In the genomic region with DNA sequence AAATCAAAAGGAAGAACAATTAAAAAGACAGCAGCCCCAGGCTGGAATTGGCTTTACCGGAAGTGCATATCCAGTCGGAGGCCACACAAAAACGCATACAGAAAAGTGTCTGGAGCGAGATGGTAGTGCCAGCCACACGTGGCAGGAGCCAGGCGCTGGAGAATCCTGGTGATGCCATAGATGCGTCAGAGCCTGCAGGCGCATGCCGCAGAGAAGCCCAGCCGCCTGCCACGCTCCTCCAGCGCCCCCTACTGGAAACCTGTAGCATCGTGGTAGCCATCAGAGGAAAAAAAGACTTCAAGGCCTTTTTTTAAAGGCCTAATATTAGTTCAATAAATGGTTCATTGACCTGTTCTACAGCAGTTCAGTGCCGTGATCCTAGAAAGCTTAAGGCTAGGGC, we compare ENCODE assay signal across 7 mouse cellular contexts. TPM values are rescaled to one million over a fixed set of nuclear protein-coding genes. Genes with fewer than 3 reads are reported as not detected.
A peak's percentile ranks its signal among the peaks of the same experiment; 100 is the strongest.
DNase-seq lines count a peak whose midpoint lies in the region; ATAC-seq and TF ChIP-seq lines count a peak whose summit lies in the region.

No protein-coding gene starts in this region.

- 10% methylated on average over 14 of the region's 14 CpGs for WGBS in midbrain, postnatal 0 days

- ATAC-seq in midbrain, postnatal 0 days (ENCODE audit: low FRiP score) = no peak; the same call in 1 of the 2 replicates

- H3K4me1 ChIP-seq in cortical plate, adult 2 months (ENCODE audit: control insufficient read depth, insufficient read depth, low read length) = peaks cover 5% of the 10 kb centered on the region; the same call in 1 of the 2 replicates
- no peaks in the 10 kb centered on the region for H3K4me1 ChIP-seq in midbrain, postnatal 0 days (ENCODE audit: insufficient read depth, low read length)

- intact Hi-C loops in left cerebral cortex, postnatal 4 days (cut with DNase I) = loop anchor here (10.0 kb wide), 2 partner anchors 58 to 122 kb away; a partner anchor contains a TSS

- no peak overlapping the region for H3K27ac ChIP-seq in cortical plate, adult 2 months (ENCODE audit: insufficient read depth, low read length)
- H3K27ac ChIP-seq in midbrain, postnatal 0 days (ENCODE audit: low read depth, low read length) = no peak overlapping the region

- H3K27me3 ChIP-seq in midbrain, postnatal 0 days (ENCODE audit: insufficient read depth, low read length) = no peaks in the 10 kb centered on the region

- H3K9me3 ChIP-seq in midbrain, postnatal 0 days (ENCODE audit: low read length) = no peaks in the 10 kb centered on the region

- H3K4me3 ChIP-seq in cortical plate, adult 2 months (ENCODE audit: insufficient read depth, low read length) = no peak overlapping the region
- H3K4me3 ChIP-seq in midbrain, postnatal 0 days (ENCODE audit: low read depth, low read length) = no peak overlapping the region

- H3K4me2 ChIP-seq in midbrain, postnatal 0 days (ENCODE audit: low read depth, low read length, poor library complexity, severe bottlenecking) = 0 out of 2 replicates have a peak overlapping the region, but pooled peaks have one; percentile 7

- TF ChIP-seq CTCF in cortical plate, adult 2 months (IDR thresholded peaks at IDR 0.05; ENCODE audit: extremely low read depth, insufficient read depth, low read length) = peak; percentile 81
- peak; percentile 92 for TF ChIP-seq CTCF in midbrain, postnatal 0 days (IDR thresholded peaks at IDR 0.05)

- DNase-seq in adrenal gland, adult (ENCODE audit: inconsistent age in 2 of 2, low spot score in 1 of 2) = peak; percentile 88 to 92
- DNase-seq in gastrocnemius, postnatal 10 days = peak; percentile 84
- peak; percentile 62 for DNase-seq in kidney, adult 18-20 months
- peak; percentile 82 for DNase-seq in left cerebral cortex, postnatal 4 days
- DNase-seq in midbrain, postnatal 0 days (ENCODE audit: low spot score) = peak; percentile 87
- peak; percentile 42 to 79 for DNase-seq in spleen, postnatal 10 days (ENCODE audit: low spot score in 2 of 2)

- no peaks in the 10 kb centered on the region for H3K36me3 ChIP-seq in midbrain, postnatal 0 days (ENCODE audit: insufficient read depth, low read length)

- peak; percentile 17; the same call in 1 of the 2 replicates for TF ChIP-seq POLR2A in cortical plate, adult 2 months (IDR thresholded peaks at IDR 0.05; ENCODE audit: extremely low read depth, insufficient read depth, low read length)

- H3K9ac ChIP-seq in midbrain, postnatal 0 days (replicated peaks; ENCODE audit: low read length, poor library complexity, severe bottlenecking) = no peak overlapping the region

RNA-seq across cellular contexts. Expression of a gene that starts 10.0 kb away (rescaled TPM):
- 3.0 and 3.4 TPM in 2 replicates for polyA plus RNA-seq in cortical plate, adult 2 months (2012; rRNA removed)
- 10 to 100 TPM; 12.2 to 13.5 TPM for total RNA-seq in gastrocnemius, postnatal 10 days (2021)
- 1 to 10 TPM; 2.9 to 3.7 TPM for total RNA-seq in left cerebral cortex, postnatal 4 days (2021)
- 1.7 and 2.8 TPM in 2 replicates for total RNA-seq in midbrain, postnatal 0 days (2014; rRNA removed)
- 5.5 and 6.1 TPM in 2 replicates for polyA plus RNA-seq in midbrain, postnatal 0 days (2015; fragmentation: Nextera tagmentation; extraction: Ambion mirVana)

RNA-seq across cellular contexts. Expression of a gene that starts 15.0 kb away (rescaled TPM):
- 94.0 and 104 TPM in 2 replicates for polyA plus RNA-seq in cortical plate, adult 2 months (2012; rRNA removed)
- total RNA-seq in gastrocnemius, postnatal 10 days (2021) = 10 to 100 TPM; 40.2 to 46.5 TPM
- 10 to 100 TPM; 41.1 to 41.6 TPM for total RNA-seq in left cerebral cortex, postnatal 4 days (2021)
- 48.6 and 67.5 TPM in 2 replicates for total RNA-seq in midbrain, postnatal 0 days (2014; rRNA removed)
- polyA plus RNA-seq in midbrain, postnatal 0 days (2015; fragmentation: Nextera tagmentation; extraction: Ambion mirVana) = 97.3 and 106 TPM in 2 replicates

RNA-seq across cellular contexts. Expression of a gene that starts 15.2 kb away (rescaled TPM):
- polyA plus RNA-seq in cortical plate, adult 2 months (2012; rRNA removed) = 15.2 and 15.5 TPM in 2 replicates
- 10 to 100 TPM; 16.2 to 18.6 TPM for total RNA-seq in gastrocnemius, postnatal 10 days (2021)
- 10 to 100 TPM; 11.9 to 13.3 TPM for total RNA-seq in left cerebral cortex, postnatal 4 days (2021)
- total RNA-seq in midbrain, postnatal 0 days (2014; rRNA removed) = 17.8 and 18.6 TPM in 2 replicates
- polyA plus RNA-seq in midbrain, postnatal 0 days (2015; fragmentation: Nextera tagmentation; extraction: Ambion mirVana) = 16.2 and 19.3 TPM in 2 replicates

RNA-seq across cellular contexts. Expression of a gene that starts 29.4 kb away (rescaled TPM):
- polyA plus RNA-seq in cortical plate, adult 2 months (2012; rRNA removed) = 2.9 and 4.5 TPM in 2 replicates
- not detected for total RNA-seq in gastrocnemius, postnatal 10 days (2021)
- total RNA-seq in left cerebral cortex, postnatal 4 days (2021) = under 1 TPM in 1 of 2 experiments, not detected in 1; 0.68 TPM
- not detected in 2 replicates for total RNA-seq in midbrain, postnatal 0 days (2014; rRNA removed)
- polyA plus RNA-seq in midbrain, postnatal 0 days (2015; fragmentation: Nextera tagmentation; extraction: Ambion mirVana) = 1.4 and 1.8 TPM in 2 replicates

RNA-seq across cellular contexts. Expression of a gene that starts 34.0 kb away (rescaled TPM):
- polyA plus RNA-seq in cortical plate, adult 2 months (2012; rRNA removed) = 37.5 and 45.6 TPM in 2 replicates
- 1 to 10 TPM; 1.1 to 1.7 TPM for total RNA-seq in gastrocnemius, postnatal 10 days (2021)
- total RNA-seq in left cerebral cortex, postnatal 4 days (2021) = 10 to 100 TPM; 20.1 to 22.8 TPM
- 7.4 and 8.2 TPM in 2 replicates for total RNA-seq in midbrain, postnatal 0 days (2014; rRNA removed)
- 10.4 and 12.2 TPM in 2 replicates for polyA plus RNA-seq in midbrain, postnatal 0 days (2015; fragmentation: Nextera tagmentation; extraction: Ambion mirVana)
